Mouse (Mus musculus): ENCODE measurements around the gene Gna15. TPM values are rescaled to one million over a fixed set of nuclear protein-coding genes. Genes with fewer than 3 reads are reported as not detected.

Gene Gna15
- polyA plus RNA-seq, 1 experiment, result not detected

DNA sequence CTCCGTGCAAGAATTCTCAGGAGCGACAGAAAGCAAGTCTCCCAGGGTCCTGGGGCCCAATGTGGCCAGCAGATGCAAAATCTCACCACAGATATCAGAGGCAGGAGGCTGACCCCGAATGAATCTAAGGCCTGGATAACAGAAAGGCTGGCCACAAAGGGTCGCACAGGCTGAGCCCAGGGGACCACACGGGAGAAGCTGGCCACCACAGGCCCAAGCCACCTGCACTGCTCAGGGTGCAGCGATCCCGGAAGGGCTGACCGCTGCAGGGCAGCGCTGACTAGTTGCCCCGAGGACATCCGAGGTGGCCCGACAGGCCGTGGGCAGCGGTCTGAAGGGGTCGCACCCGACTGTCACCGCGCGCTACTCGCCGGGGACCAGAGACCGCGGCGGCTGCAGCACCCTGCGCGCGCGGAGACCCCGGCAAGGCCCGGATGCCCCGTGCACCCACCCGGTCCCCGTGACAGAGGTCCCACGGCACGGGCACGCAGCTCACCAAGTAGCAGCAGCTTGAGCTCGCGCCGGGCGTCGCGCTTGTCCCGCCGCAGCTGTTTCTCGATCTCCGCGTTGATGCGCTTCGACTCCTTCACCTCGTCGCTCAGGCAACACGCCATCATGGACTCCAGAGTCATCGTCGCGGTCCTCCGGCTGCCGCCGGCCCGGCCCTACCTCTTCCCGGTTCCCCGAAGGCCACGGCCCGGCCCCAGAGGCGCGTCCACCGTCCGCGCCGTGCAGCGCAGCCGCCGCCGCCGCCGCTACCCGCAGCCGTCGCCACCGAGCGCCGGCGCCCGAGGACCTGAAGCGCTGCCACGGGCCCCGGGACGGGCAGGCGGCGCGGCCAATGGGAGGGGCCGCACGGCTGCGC is 20.5 kb upstream of the Gna15 start:
- Histone ChIP-seq H3K4me1 (ENCODE audit: control insufficient read depth, insufficient read depth, low read length) (peaks cover 3% of the 10 kb centered on the region; the same call in 1 of the 2 replicates), H3K27ac (ENCODE audit: insufficient read depth, low read length) (peak overlapping the region; percentile 46; the same call in 1 of the 2 replicates), H3K4me3 (ENCODE audit: insufficient read depth, low read length) (peak overlapping the region; percentile 90)
- TF ChIP-seq POLR2A (IDR thresholded peaks at IDR 0.05; ENCODE audit: low read depth, low read length) (peak; percentile 41; the same call in 1 of the 2 replicates), CTCF (IDR thresholded peaks at IDR 0.05; ENCODE audit: borderline replicate concordance, insufficient read depth, low read length) (no peak)

- no peak for TF ChIP-seq CTCF (IDR thresholded peaks at IDR 0.05; ENCODE audit: borderline replicate concordance, insufficient read depth, low read length)
- no peak overlapping the region for H3K27ac ChIP-seq (ENCODE audit: insufficient read depth, low read length)
- peaks cover 3% of the 10 kb centered on the region; the same call in 1 of the 2 replicates for H3K4me1 ChIP-seq (ENCODE audit: control insufficient read depth, insufficient read depth, low read length)
- peak overlapping the region; percentile 90 for H3K4me3 ChIP-seq (ENCODE audit: insufficient read depth, low read length)
Measured at GRCm38 (mm10) chr10:81543633-81544032, 19.6 kb upstream of the Gna15 start.

- no peak for TF ChIP-seq CTCF (IDR thresholded peaks at IDR 0.05; ENCODE audit: borderline replicate concordance, insufficient read depth, low read length)
- no peak for TF ChIP-seq POLR2A (IDR thresholded peaks at IDR 0.05; ENCODE audit: low read depth, low read length)
- H3K4me1 ChIP-seq (ENCODE audit: control insufficient read depth, insufficient read depth, low read length), result peaks cover 3% of the 10 kb centered on the region; the same call in 1 of the 2 replicates
- no peak overlapping the region for H3K27ac ChIP-seq (ENCODE audit: insufficient read depth, low read length)
- peak overlapping the region; percentile 90; the same call in 1 of the 2 replicates for H3K4me3 ChIP-seq (ENCODE audit: insufficient read depth, low read length)
Measured at GRCm38 (mm10) chr10:81542727-81543460, 18.9 kb upstream of the Gna15 start.

DNA sequence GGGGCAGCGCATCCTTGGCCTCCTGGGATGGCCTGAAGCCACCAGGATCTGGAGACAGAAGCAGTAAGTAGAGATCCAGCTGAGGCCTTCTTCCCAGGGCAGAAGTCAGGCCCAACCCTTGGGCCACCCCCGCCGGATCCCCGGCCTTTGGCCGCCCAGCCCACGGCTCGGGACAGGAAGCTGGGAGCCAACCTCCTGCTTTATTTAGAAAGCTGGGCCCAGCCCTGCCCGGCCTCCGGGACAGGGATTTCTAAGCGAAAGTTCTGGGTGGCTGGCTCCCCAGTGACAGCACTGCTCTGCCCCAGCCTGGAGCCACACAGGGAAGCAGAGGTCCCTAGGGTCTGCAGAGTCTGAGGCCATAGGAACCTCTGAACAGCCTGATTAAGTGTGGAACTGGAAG is 17.8 kb upstream of the Gna15 start:
- TF ChIP-seq CTCF (IDR thresholded peaks at IDR 0.05; ENCODE audit: borderline replicate concordance, insufficient read depth, low read length) (no peak), POLR2A (IDR thresholded peaks at IDR 0.05; ENCODE audit: low read depth, low read length) (no peak)
- H3K27ac ChIP-seq (ENCODE audit: insufficient read depth, low read length), result no peak overlapping the region
- H3K4me1 ChIP-seq (ENCODE audit: control insufficient read depth, insufficient read depth, low read length), result peaks cover 3% of the 10 kb centered on the region; the same call in 1 of the 2 replicates
- H3K4me3 ChIP-seq (ENCODE audit: insufficient read depth, low read length), result no peak overlapping the region

GRCm38 (mm10) chr10:81541363-81541762 is 17.3 kb upstream of the Gna15 start:
- H3K4me1 ChIP-seq (ENCODE audit: control insufficient read depth, insufficient read depth, low read length), result peaks cover 3% of the 10 kb centered on the region; the same call in 1 of the 2 replicates
- no peak overlapping the region for H3K4me3 ChIP-seq (ENCODE audit: insufficient read depth, low read length)
- TF ChIP-seq POLR2A (IDR thresholded peaks at IDR 0.05; ENCODE audit: low read depth, low read length) (no peak), CTCF (IDR thresholded peaks at IDR 0.05; ENCODE audit: borderline replicate concordance, insufficient read depth, low read length) (no peak)
- no peak overlapping the region for H3K27ac ChIP-seq (ENCODE audit: insufficient read depth, low read length)

DNA sequence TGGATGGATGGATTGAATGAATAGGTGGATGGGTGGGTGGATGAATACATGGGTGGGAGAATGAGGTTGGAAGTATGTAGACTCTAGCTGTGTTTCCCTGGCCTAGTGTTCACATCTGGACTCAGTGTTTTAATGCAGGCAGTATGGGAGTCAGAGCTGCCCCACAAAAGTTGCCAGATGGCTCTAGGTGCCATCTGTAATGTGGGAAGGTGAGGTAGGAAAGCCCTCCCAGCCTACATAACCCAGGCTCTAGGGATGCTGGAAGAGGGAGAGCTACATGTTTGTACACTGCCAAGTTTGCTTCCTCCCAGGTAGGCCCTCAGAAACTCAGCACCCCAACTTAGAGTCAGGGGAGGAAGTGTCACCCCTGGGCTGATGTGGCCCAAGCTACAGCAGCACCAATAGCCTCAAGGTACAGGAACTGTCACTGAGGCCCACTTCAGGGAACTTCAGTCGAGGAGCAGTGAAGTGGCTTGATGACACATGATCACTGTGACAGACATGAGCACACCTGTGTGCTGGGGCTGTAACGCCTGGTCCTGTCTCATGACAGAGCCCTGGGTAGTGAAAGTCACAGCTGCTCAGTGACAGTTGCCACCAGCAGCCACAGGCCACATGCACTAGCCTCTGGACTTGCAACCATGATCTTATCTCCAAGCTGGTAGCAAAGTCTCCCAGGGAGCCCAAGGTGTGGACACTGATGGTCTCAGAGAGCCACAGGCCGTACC is 14.5 kb upstream of the Gna15 start:
- Histone ChIP-seq H3K27ac (ENCODE audit: insufficient read depth, low read length) (no peak overlapping the region), H3K4me1 (ENCODE audit: control insufficient read depth, insufficient read depth, low read length) (peaks cover 9% of the 10 kb centered on the region; the same call in 1 of the 2 replicates), H3K4me3 (ENCODE audit: insufficient read depth, low read length) (no peak overlapping the region)
- TF ChIP-seq CTCF (IDR thresholded peaks at IDR 0.05; ENCODE audit: borderline replicate concordance, insufficient read depth, low read length) (no peak), POLR2A (IDR thresholded peaks at IDR 0.05; ENCODE audit: low read depth, low read length) (no peak)

DNA sequence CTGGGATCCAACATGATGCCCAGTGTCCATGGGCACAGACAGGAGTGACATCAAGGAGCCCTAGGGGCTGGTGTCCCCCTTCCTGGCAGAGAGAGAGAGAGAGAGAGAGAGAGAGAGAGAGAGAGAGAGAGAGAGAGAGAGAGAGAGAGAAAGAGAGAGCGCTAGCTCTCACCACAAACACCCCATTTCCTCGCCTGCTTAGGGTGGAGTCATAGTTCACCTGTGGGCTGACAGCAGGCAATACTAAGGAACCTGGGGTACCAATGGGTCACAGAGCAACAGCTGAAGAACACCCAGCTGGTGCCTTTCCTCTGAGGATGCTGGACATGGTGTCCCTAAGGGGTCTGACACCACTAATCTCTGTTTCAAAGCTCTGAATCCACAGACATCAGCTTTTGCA is 13.4 kb upstream of the Gna15 start:
- Histone ChIP-seq H3K4me3 (ENCODE audit: insufficient read depth, low read length) (no peak overlapping the region), H3K4me1 (ENCODE audit: control insufficient read depth, insufficient read depth, low read length) (peaks cover 7% of the 10 kb centered on the region; the same call in 1 of the 2 replicates), H3K27ac (ENCODE audit: insufficient read depth, low read length) (no peak overlapping the region)
- no peak for TF ChIP-seq CTCF (IDR thresholded peaks at IDR 0.05; ENCODE audit: borderline replicate concordance, insufficient read depth, low read length)
- no peak for TF ChIP-seq POLR2A (IDR thresholded peaks at IDR 0.05; ENCODE audit: low read depth, low read length)

DNA sequence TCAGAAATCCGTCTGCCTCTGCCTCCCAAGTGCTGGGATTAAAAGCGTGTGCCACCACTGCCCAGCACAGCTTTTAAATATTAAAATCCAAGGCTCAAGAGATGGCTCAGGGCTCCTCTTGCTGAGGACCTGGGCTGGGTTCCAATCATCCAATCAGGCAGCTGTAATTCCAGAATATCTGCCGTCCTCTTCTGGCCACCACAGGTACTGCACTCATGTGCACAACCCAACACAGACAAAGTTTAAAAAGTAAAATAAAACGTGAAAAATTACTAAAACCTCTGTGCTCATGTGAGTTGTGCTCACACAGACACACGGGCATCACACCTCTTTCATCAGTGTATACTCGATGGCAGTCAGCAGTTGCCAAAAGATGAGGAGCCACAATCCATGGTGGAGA is 12.7 kb upstream of the Gna15 start:
- no peak overlapping the region for H3K27ac ChIP-seq (ENCODE audit: insufficient read depth, low read length)
- no peak overlapping the region for H3K4me3 ChIP-seq (ENCODE audit: insufficient read depth, low read length)
- H3K4me1 ChIP-seq (ENCODE audit: control insufficient read depth, insufficient read depth, low read length), result peaks cover 7% of the 10 kb centered on the region; the same call in 1 of the 2 replicates
- TF ChIP-seq CTCF (IDR thresholded peaks at IDR 0.05; ENCODE audit: borderline replicate concordance, insufficient read depth, low read length) (no peak), POLR2A (IDR thresholded peaks at IDR 0.05; ENCODE audit: low read depth, low read length) (no peak)

- no peak overlapping the region for H3K27ac ChIP-seq (ENCODE audit: insufficient read depth, low read length)
- TF ChIP-seq CTCF (IDR thresholded peaks at IDR 0.05; ENCODE audit: borderline replicate concordance, insufficient read depth, low read length), result no peak
- no peak for TF ChIP-seq POLR2A (IDR thresholded peaks at IDR 0.05; ENCODE audit: low read depth, low read length)
- no peak overlapping the region for H3K4me3 ChIP-seq (ENCODE audit: insufficient read depth, low read length)
- H3K4me1 ChIP-seq (ENCODE audit: control insufficient read depth, insufficient read depth, low read length), result peaks cover 7% of the 10 kb centered on the region; the same call in 1 of the 2 replicates
Measured at GRCm38 (mm10) chr10:81534826-81535225, 10.8 kb upstream of the Gna15 start.
